Mouse (Mus musculus) adrenal gland, adult 8-10 months (tissue): ENCODE measurements around the gene Gm17124. TPM values are rescaled to one million over a fixed set of nuclear protein-coding genes. Genes with fewer than 3 reads are reported as not detected.
"Not testable (repeated sequence)": the region's sequence is repeated elsewhere in the genome, so short reads cannot be mapped to it uniquely, and the experiment has no call there.

Experiments
- DNase-seq: peaks from one replicate; pipeline ENCODE4 v3.0.0; 2022
- microRNA-seq, 2 experiments: library from miRNA; unstranded; fragments of <30 nt; microRNA quantifications; one replicate each; pipeline ENCODE4 v1.2.0; 2022
- total RNA-seq, 4 experiments: library from RNA; stranded (reverse); gene quantifications; 2 replicates each; pipeline ENCODE4 v1.2.4; 2022

The Gm17124 gene
- not detected for total RNA-seq

DNA sequence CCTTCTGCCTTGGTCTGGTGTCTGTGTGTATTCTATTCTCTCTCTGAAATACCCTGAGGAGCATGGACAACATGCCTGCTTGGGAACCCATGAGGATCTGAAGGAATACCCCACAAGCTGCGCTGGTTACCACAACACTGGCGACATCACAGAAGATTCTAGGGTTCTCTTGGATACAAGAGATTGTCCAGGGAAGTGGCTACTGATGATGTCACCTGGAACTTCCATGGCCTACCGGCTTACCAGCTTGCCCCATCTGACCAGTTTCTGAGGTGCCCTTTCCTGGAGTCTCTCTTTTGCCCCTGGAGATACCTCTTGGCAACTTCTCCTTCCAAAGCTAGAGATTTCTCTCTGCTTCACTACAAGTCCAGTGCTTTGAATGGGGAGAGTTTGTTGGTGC lies at the start of gene Gm17124:
Gene Gm17124 (minus strand): TSS at position 101 of the 400 bp plus-strand sequence.
- not testable (repeated sequence) for DNase-seq

DNA sequence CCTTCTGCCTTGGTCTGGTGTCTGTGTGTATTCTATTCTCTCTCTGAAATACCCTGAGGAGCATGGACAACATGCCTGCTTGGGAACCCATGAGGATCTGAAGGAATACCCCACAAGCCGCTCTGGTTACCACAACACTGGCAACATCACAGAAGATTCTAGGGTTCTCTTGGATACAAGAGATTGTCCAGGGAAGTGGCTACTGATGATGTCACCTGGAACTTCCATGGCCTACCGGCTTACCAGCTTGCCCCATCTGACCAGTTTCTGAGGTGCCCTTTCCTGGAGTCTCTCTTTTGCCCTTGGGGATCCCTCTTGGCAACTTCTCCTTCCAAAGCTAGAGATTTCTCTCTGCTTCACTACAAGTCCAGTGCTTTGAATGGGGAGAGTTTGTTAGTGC lies 42.1 kb upstream of the Gm17124 start, which contains the start of gene Gm3633:
Gene Gm3633 (minus strand): TSS at position 101 of the 400 bp plus-strand sequence.
- not testable (repeated sequence) for DNase-seq

Small RNA genes lying within 50 kb of the gene (microRNA-seq; reads per million reads assigned to microRNA genes)
- gene Gm23620 (0 reads per million in 2 experiments), gene Gm25228 (0 reads per million in 2 experiments)

Other genes with a start within 250 kb of the Gm17124 start
- not detected for gene Gm8005, start 160.2 kb downstream of the Gm17124 start, total RNA-seq
- gene Gm8011, start 136.0 kb downstream of the Gm17124 start, total RNA-seq = not detected
- not detected for gene Gm8020, start 97.5 kb downstream of the Gm17124 start, total RNA-seq
- not detected for gene Gm8024, start 75.6 kb downstream of the Gm17124 start, total RNA-seq
- not detected for gene Gm3633, start 42.0 kb upstream of the Gm17124 start, total RNA-seq
- not detected for gene Gm10378, start 56.1 kb upstream of the Gm17124 start, total RNA-seq
- gene Gm3015, start 168.9 kb upstream of the Gm17124 start, total RNA-seq = not detected
- gene Gm10377, start 198.1 kb upstream of the Gm17124 start, total RNA-seq = not detected